Mouse (Mus musculus) thymus, adult 2 months (tissue): Measurements from ENCODE around the gene Cyb5b. TPM values are rescaled to one million over a fixed set of nuclear protein-coding genes. Genes with fewer than 3 reads are reported as not detected.

Source experiments
- DNase-seq: peaks from one replicate; pipeline ENCODE4 v3.0.0; 2021
- H3K27ac ChIP-seq: fragments of 200-500 bp; 2 replicates; pipeline ENCODE4 v1.5.1; 2012; ENCODE audit warnings: low read length, control low read depth; ENCODE audit not compliant: control insufficient read depth, insufficient read depth
- H3K27me3 ChIP-seq: fragments of 200-500 bp; 2 replicates; pipeline ENCODE4 v1.6.1; 2012; ENCODE audit warnings: mild to moderate bottlenecking, low read length, moderate library complexity, mixed read lengths; ENCODE audit not compliant: control insufficient read depth, insufficient read depth
- H3K36me3 ChIP-seq: fragments of 200-500 bp; 2 replicates; pipeline ENCODE4 v1.6.1; 2012; ENCODE audit warnings: mild to moderate bottlenecking, low read length, moderate library complexity; ENCODE audit not compliant: control insufficient read depth, insufficient read depth
- H3K4me1 ChIP-seq: fragments of 200-500 bp; replicated peaks from 2 replicates; pipeline ENCODE4 v1.6.1; 2012; ENCODE audit warnings: low read length; ENCODE audit not compliant: control insufficient read depth, insufficient read depth
- H3K4me3 ChIP-seq: fragments of 200-500 bp; 2 replicates; pipeline ENCODE4 v1.5.1; 2012; ENCODE audit warnings: mild to moderate bottlenecking, low read length, control low read depth, moderate library complexity; ENCODE audit not compliant: control insufficient read depth, insufficient read depth
- CTCF ChIP-seq: fragments of 200-500 bp; IDR thresholded peaks from 2 replicates; pipeline ENCODE4 v1.5.1; 2012; ENCODE audit warnings: mild to moderate bottlenecking, control low read depth, low read length, moderate library complexity, borderline replicate concordance; ENCODE audit not compliant: control insufficient read depth, poor library complexity, insufficient read depth; ENCODE audit errors: extremely low read depth
- POLR2A ChIP-seq: fragments of 200-500 bp; IDR thresholded peaks from 2 replicates; pipeline ENCODE4 v1.6.1; 2012; ENCODE audit warnings: mild to moderate bottlenecking, low read length, control low read depth, moderate library complexity; ENCODE audit not compliant: control insufficient read depth, poor library complexity, insufficient read depth; ENCODE audit errors: extremely low read depth
- WGBS: fragments of 180-500 bp; shearing (Covaris S2); methylation state at CpG from one replicate; pipeline ENCODE4 v1.1.7; 2018; 5-methylcytosine and 5-hydroxymethylcytosine counted together
- polyA plus RNA-seq: library from polyadenylated mRNA; depleted of rRNA; stranded (reverse); fragments of >200 nt; gene quantifications from 2 replicates; pipeline ENCODE4 v1.2.3, GENCODE M21; 2012

Cyb5b gene
- polyA plus RNA-seq, 1 experiment: 62.1 TPM

- Histone ChIP-seq H3K4me3 (no peak overlapping the region), H3K4me1 (peaks cover 6% of the 10 kb centered on the region), H3K27ac (peak overlapping the region; percentile 16; the same call in 1 of the 2 replicates), H3K27me3 (no peaks in the 10 kb centered on the region), H3K36me3 (no peaks in the 10 kb centered on the region)
- WGBS: 49% methylated on average over 13 of the region's 13 CpGs
- TF ChIP-seq CTCF: no peak
- no peak for TF ChIP-seq POLR2A
- DNase-seq: peak; percentile 37
Observed at GRCm38 (mm10) chr8:107139704-107140470, 10.6 kb upstream of the Cyb5b start.

GRCm38 (mm10) chr8:107142539-107142938 lies 7.9 kb upstream of the Cyb5b start:
- H3K36me3 ChIP-seq: no peaks in the 10 kb centered on the region
- H3K4me1 ChIP-seq: peaks cover 6% of the 10 kb centered on the region
- H3K27ac ChIP-seq: no peak overlapping the region
- no peaks in the 10 kb centered on the region for H3K27me3 ChIP-seq
- no peak for TF ChIP-seq POLR2A
- TF ChIP-seq CTCF: no peak
- H3K4me3 ChIP-seq: no peak overlapping the region
- no peak for DNase-seq
- 98% methylated on average over 4 of the region's 4 CpGs for WGBS

GRCm38 (mm10) chr8:107143501-107143900 lies 6.9 kb upstream of the Cyb5b start:
- no peaks in the 10 kb centered on the region for H3K27me3 ChIP-seq
- DNase-seq: no peak
- H3K4me3 ChIP-seq: no peak overlapping the region
- 90% methylated on average over 4 of the region's 4 CpGs for WGBS
- H3K4me1 ChIP-seq: peaks cover 6% of the 10 kb centered on the region
- H3K36me3 ChIP-seq: no peaks in the 10 kb centered on the region
- H3K27ac ChIP-seq: no peak overlapping the region
- TF ChIP-seq CTCF (no peak), POLR2A (no peak)

GRCm38 (mm10) chr8:107146186-107146585 lies 4.3 kb upstream of the Cyb5b start:
- no peak overlapping the region for H3K4me3 ChIP-seq
- H3K27me3 ChIP-seq: no peaks in the 10 kb centered on the region
- no peak for DNase-seq
- H3K4me1 ChIP-seq: peaks cover 4% of the 10 kb centered on the region
- H3K27ac ChIP-seq: no peak overlapping the region
- TF ChIP-seq CTCF (no peak), POLR2A (no peak)
- no peaks in the 10 kb centered on the region for H3K36me3 ChIP-seq

DNA sequence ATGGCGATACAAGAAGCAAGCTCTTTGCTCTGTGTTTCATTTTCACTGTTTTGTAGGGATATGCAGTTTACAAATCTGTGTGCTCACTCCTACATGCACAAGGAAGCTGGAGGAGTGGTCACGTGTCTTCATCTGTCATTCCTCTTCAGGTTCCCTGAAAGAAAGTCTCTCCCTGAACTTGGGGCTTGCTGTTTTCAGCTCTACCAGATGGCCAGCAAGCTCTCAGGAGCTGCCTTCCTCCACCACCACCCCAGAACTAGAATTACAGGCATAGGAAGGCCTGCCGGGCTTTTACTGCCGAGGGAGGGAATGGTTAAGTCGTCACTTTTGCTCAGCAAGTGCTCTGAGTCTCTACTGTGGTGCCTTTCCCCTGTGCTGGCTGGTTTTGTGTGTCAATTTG lies 1.6 kb upstream of the Cyb5b start:
- no peaks in the 10 kb centered on the region for H3K27me3 ChIP-seq
- H3K4me1 ChIP-seq: peaks cover 7% of the 10 kb centered on the region
- 95% methylated on average over 5 of the region's 5 CpGs for WGBS
- DNase-seq: no peak
- peaks cover 5% of the 10 kb centered on the region for H3K36me3 ChIP-seq
- no peak overlapping the region for H3K27ac ChIP-seq
- H3K4me3 ChIP-seq: no peak overlapping the region
- TF ChIP-seq POLR2A (no peak), CTCF (no peak)

DNA sequence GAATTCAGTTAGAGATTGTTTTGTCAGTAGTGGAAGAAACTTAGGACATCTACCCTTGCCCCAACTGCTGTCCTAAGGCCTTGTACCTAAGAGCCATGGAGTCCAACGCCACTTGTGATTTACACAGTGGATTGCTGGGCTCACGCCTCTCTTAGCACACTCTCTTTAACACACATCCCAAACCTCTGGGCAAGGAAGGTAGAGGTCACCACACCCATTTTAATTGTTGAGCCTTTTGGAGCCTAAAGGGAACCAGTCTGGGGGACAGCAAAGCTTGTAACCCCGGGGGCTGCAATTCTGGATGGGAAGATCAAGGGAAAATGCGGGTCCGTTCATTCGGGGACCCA lies 410 bp upstream of the Cyb5b start:
- H3K4me3 ChIP-seq: peak overlapping the region; percentile 92
- peaks cover 9% of the 10 kb centered on the region for H3K36me3 ChIP-seq
- peaks cover 7% of the 10 kb centered on the region for H3K4me1 ChIP-seq
- no peaks in the 10 kb centered on the region for H3K27me3 ChIP-seq
- 0 out of 2 replicates have a peak overlapping the region, but pooled peaks have one; percentile 21 for H3K27ac ChIP-seq
- TF ChIP-seq CTCF (no peak), POLR2A (no peak)
- 36% methylated on average over 6 of the region's 6 CpGs for WGBS
- DNase-seq: no peak

GRCm38 (mm10) chr8:107151212-107151920 lies 926 bp downstream of the Cyb5b start:
- WGBS: 48% methylated on average over 7 of the region's 7 CpGs
- Histone ChIP-seq H3K36me3 (peaks cover 13% of the 10 kb centered on the region), H3K4me3 (peak overlapping the region; percentile 92), H3K4me1 (peaks cover 7% of the 10 kb centered on the region), H3K27ac (no peak overlapping the region), H3K27me3 (no peaks in the 10 kb centered on the region)
- TF ChIP-seq CTCF (no peak), POLR2A (no peak)
- DNase-seq: no peak
